In genomic region chr11:100628862-100629352, GRCm38 (mm10) we compare ENCODE assay signal across 11 mouse cellular contexts. TPM values are rescaled to one million over a fixed set of nuclear protein-coding genes. Genes with fewer than 3 reads are reported as not detected.
DNase-seq lines count a peak whose midpoint lies in the region; ATAC-seq and TF ChIP-seq lines count a peak whose summit lies in the region.
"Had no signal": no experiment of that assay in that cellular context is flagged by ENCODE, and none has a peak within 500 bp of the region (broad histone marks: within the 10 kb centered on the region; RNA-seq: fewer than 3 reads in every experiment).

No protein-coding gene starts in this region.

- 30% methylated on average over 13 of the region's 13 CpGs for WGBS in kidney, embryonic 14.5 days
- 36% methylated on average over 13 of the region's 13 CpGs for WGBS in neural tube, embryonic 12.5 days

- ATAC-seq in kidney, embryonic 14.5 days (ENCODE audit: low FRiP score, low TSS enrichment) = 0 out of 2 replicates have a peak, but pooled peaks have one; percentile 36
- no peak for ATAC-seq in neural tube, embryonic 12.5 days (ENCODE audit: low FRiP score, low read depth)

- H3K4me1 ChIP-seq in kidney, embryonic 14.5 days (ENCODE audit: control insufficient read depth, insufficient read depth, low read length) = peaks cover 14% of the 10 kb centered on the region
- H3K4me1 ChIP-seq in neural tube, embryonic 12.5 days = peaks cover 20% of the 10 kb centered on the region

- peak overlapping the region; percentile 31; the same call in 1 of the 2 replicates for H3K9ac ChIP-seq in kidney, embryonic 14.5 days (ENCODE audit: low read depth, low read length)
- peak overlapping the region; percentile 21; the same call in 1 of the 2 replicates for H3K9ac ChIP-seq in neural tube, embryonic 12.5 days

- H3K4me2 ChIP-seq in kidney, embryonic 14.5 days (replicated peaks; ENCODE audit: low read depth, low read length) = peak overlapping the region; percentile 10; the same call in 1 of the 2 replicates
- peak overlapping the region; percentile 18; the same call in 1 of the 2 replicates for H3K4me2 ChIP-seq in neural tube, embryonic 12.5 days (replicated peaks)
- H3K4me2 ChIP-seq in myocyte (ENCODE audit: low read depth) = peak overlapping the region; percentile 37
- H3K4me2 ChIP-seq: heart, embryonic 11.5 days had no signal

- H3K4me3 ChIP-seq in kidney, embryonic 14.5 days (ENCODE audit: low read length) = no peak overlapping the region
- H3K4me3 ChIP-seq in neural tube, embryonic 12.5 days = no peak overlapping the region
- no peak overlapping the region for H3K4me3 ChIP-seq in myocyte

- no peak overlapping the region for H3ac ChIP-seq in myocyte (ENCODE audit: control insufficient read depth, insufficient read length)

- H3K36me3 ChIP-seq in kidney, embryonic 14.5 days (ENCODE audit: control insufficient read depth, insufficient read depth, low read length) = peaks cover 21% of the 10 kb centered on the region; the same call in 1 of the 2 replicates
- H3K36me3 ChIP-seq in neural tube, embryonic 12.5 days = peaks cover 29% of the 10 kb centered on the region
- peaks cover 14% of the 10 kb centered on the region for H3K36me3 ChIP-seq in myocyte (ENCODE audit: control insufficient read depth, insufficient read depth)

- no peaks in the 10 kb centered on the region for H3K27me3 ChIP-seq in kidney, embryonic 14.5 days (ENCODE audit: control insufficient read depth, insufficient read depth, low read length)
- H3K27me3 ChIP-seq in neural tube, embryonic 12.5 days (replicated peaks) = no peaks in the 10 kb centered on the region
- peaks cover 5% of the 10 kb centered on the region for H3K27me3 ChIP-seq in myocyte (ENCODE audit: control insufficient read depth, insufficient read depth, insufficient read length)

- H3K9me3 ChIP-seq in kidney, embryonic 14.5 days (ENCODE audit: control insufficient read depth, low read length) = no peaks in the 10 kb centered on the region
- H3K9me3 ChIP-seq in neural tube, embryonic 12.5 days = no peaks in the 10 kb centered on the region

- peaks cover 6% of the 10 kb centered on the region for H3K79me2 ChIP-seq in myocyte (ENCODE audit: control insufficient read depth, insufficient read depth)

- DNase-seq in cerebellum, postnatal 10 days = peak; percentile 90 to 92
- no peak for DNase-seq in cerebellum, adult 11-12 months
- no peak for DNase-seq in kidney, postnatal 14 days
- no peak for DNase-seq in neural tube, embryonic 10.5 days (ENCODE audit: extremely low spot score, low spot score)
- DNase-seq in testis, postnatal 14 days (ENCODE audit: low spot score) = no peak
- DNase-seq: adrenal gland, adult 2 months; cerebellum, adult 9-10 months had no signal

- peak; percentile 25 for TF ChIP-seq POLR2A in myocyte (IDR thresholded peaks at IDR 0.05; ENCODE audit: insufficient read length, low read depth)

- H3K27ac ChIP-seq in kidney, embryonic 14.5 days (ENCODE audit: low read depth, low read length) = no peak overlapping the region
- H3K27ac ChIP-seq in neural tube, embryonic 12.5 days = 0 out of 2 replicates have a peak overlapping the region, but pooled peaks have one; percentile 15

TF ChIP-seq in myocyte, 11 proteins besides CTCF, POLR2A, EP300 and RAD21:
- TF ChIP-seq REST (IDR thresholded peaks at IDR 0.05; ENCODE audit: insufficient read depth, insufficient read length) = no peak
- TF ChIP-seq TCF3 (IDR thresholded peaks at IDR 0.05; ENCODE audit: insufficient read length, low read depth) = peak; percentile 98
- peak; percentile 63 for TF ChIP-seq POLR2AphosphoS2 (IDR thresholded peaks at IDR 0.05; ENCODE audit: insufficient read length, low read depth)
- peak; percentile 84 to 100 (median 97) for TF ChIP-seq MYOG (IDR thresholded peaks at IDR 0.05; ENCODE audit: control insufficient read depth in 1 of 3, insufficient read depth in 1 of 3, insufficient read length in 2 of 3, low read depth in 2 of 3)
- no peak for TF ChIP-seq MAX (IDR thresholded peaks at IDR 0.05; ENCODE audit: low read depth)
- TF ChIP-seq TCF12 (IDR thresholded peaks at IDR 0.05; ENCODE audit: insufficient read depth, poor library complexity, severe bottlenecking) = peak; percentile 83
- TF ChIP-seq MYOD1 (IDR thresholded peaks at IDR 0.05; ENCODE audit: control insufficient read depth in 1 of 3, insufficient read length in 2 of 3, low read depth in 2 of 3) = peak in 2 of 3 experiments; percentile 96 to 99
- no peak for TF ChIP-seq SRF (IDR thresholded peaks at IDR 0.05; ENCODE audit: control insufficient read depth, insufficient read length, low read depth)
- no peak for TF ChIP-seq USF1 (IDR thresholded peaks at IDR 0.05; ENCODE audit: low read depth)

RNA-seq across cellular contexts. Expression of gene Dnajc7, which starts 8.9 kb away (rescaled TPM):
- polyA plus RNA-seq in kidney, embryonic 14.5 days (2014; fragmentation: Nextera tagmentation; extraction: Ambion mirVana) = 86.2 and 126 TPM in 2 replicates
- polyA plus RNA-seq in neural tube, embryonic 12.5 days (2016; fragmentation: Nextera tagmentation; extraction: Ambion mirVana) = 298 and 311 TPM in 2 replicates
- 113 TPM for polyA plus RNA-seq in myocyte (2012; fragmentation: generic; extraction: Trizol)

RNA-seq across cellular contexts. Expression of gene Nkiras2, which starts 9.9 kb away (rescaled TPM):
- 63.6 and 67.6 TPM in 2 replicates for polyA plus RNA-seq in kidney, embryonic 14.5 days (2014; fragmentation: Nextera tagmentation; extraction: Ambion mirVana)
- 101 and 106 TPM in 2 replicates for polyA plus RNA-seq in neural tube, embryonic 12.5 days (2016; fragmentation: Nextera tagmentation; extraction: Ambion mirVana)
- 130 TPM for polyA plus RNA-seq in myocyte (2012; fragmentation: generic; extraction: Trizol)

RNA-seq across cellular contexts. Expression of gene Cnp, which starts 54.2 kb away (rescaled TPM):
- polyA plus RNA-seq in kidney, embryonic 14.5 days (2014; fragmentation: Nextera tagmentation; extraction: Ambion mirVana) = 17.0 and 25.0 TPM in 2 replicates
- polyA plus RNA-seq in neural tube, embryonic 12.5 days (2016; fragmentation: Nextera tagmentation; extraction: Ambion mirVana) = 33.2 and 33.6 TPM in 2 replicates
- 18.5 TPM for polyA plus RNA-seq in myocyte (2012; fragmentation: generic; extraction: Trizol)

Comparison
In these comparisons a context has a peak if more than half of its experiments do, and no peak if none do; other contexts are left out.
1. DNase-seq: peak in cerebellum, postnatal 10 days (2 of 2); none in cerebellum, adult 11-12 months (single experiment), kidney, postnatal 14 days (single experiment), neural tube, embryonic 10.5 days (single experiment) and testis, postnatal 14 days (single experiment).
2. Peak in every context shown above with its lines, with median percentiles within 50 percentile points of each other: H3K4me2 ChIP-seq.